Mouse (Mus musculus): ENCODE data around the gene Scn8a.
"Not testable (repeated sequence)": the region's sequence is repeated elsewhere in the genome, so short reads cannot be mapped to it uniquely, and the experiment has no call there.

Scn8a gene

GRCm38 (mm10) chr15:100869558-100869957 lies at the start of gene Scn8a:
Scn8a (plus strand) TSS chr15:100869858.
- DNase-seq (ENCODE audit: low spot score in 2 of 2) = no peak

GRCm38 (mm10) chr15:100821824-100822223 lies 47.8 kb upstream of the Scn8a start:
- no peak for DNase-seq (ENCODE audit: low spot score in 2 of 2)

- not testable (repeated sequence) for DNase-seq (ENCODE audit: low spot score in 2 of 2)
Observed at GRCm38 (mm10) chr15:100822370-100822769, 47.3 kb upstream of the Scn8a start.

GRCm38 (mm10) chr15:100825249-100825856 lies 44.3 kb upstream of the Scn8a start:
- DNase-seq (ENCODE audit: low spot score in 2 of 2) = no peak

GRCm38 (mm10) chr15:100826076-100826475 lies 43.6 kb upstream of the Scn8a start:
- DNase-seq (ENCODE audit: low spot score in 2 of 2) = no peak

GRCm38 (mm10) chr15:100829775-100830174 lies 39.9 kb upstream of the Scn8a start:
- no peak for DNase-seq (ENCODE audit: low spot score in 2 of 2)

GRCm38 (mm10) chr15:100830682-100831081 lies 39.0 kb upstream of the Scn8a start:
- no peak for DNase-seq (ENCODE audit: low spot score in 2 of 2)

- no peak for DNase-seq (ENCODE audit: low spot score in 2 of 2)
Observed at GRCm38 (mm10) chr15:100832144-100832543, 37.5 kb upstream of the Scn8a start.

- no peak for DNase-seq (ENCODE audit: low spot score in 2 of 2)
Observed at GRCm38 (mm10) chr15:100832784-100833183, 36.9 kb upstream of the Scn8a start.

- DNase-seq (ENCODE audit: low spot score in 2 of 2) = no peak
Observed at GRCm38 (mm10) chr15:100836729-100837128, 32.9 kb upstream of the Scn8a start.

- DNase-seq (ENCODE audit: low spot score in 2 of 2) = peak; percentile 7 to 15
Observed at GRCm38 (mm10) chr15:100838607-100839207, 31.0 kb upstream of the Scn8a start.

- DNase-seq (ENCODE audit: low spot score in 2 of 2) = no peak
Observed at GRCm38 (mm10) chr15:100844336-100844735, 25.3 kb upstream of the Scn8a start.

GRCm38 (mm10) chr15:100845049-100845879 lies 24.4 kb upstream of the Scn8a start:
- peak; percentile 39 to 49 for DNase-seq (ENCODE audit: low spot score in 2 of 2)

GRCm38 (mm10) chr15:100847193-100847592 lies 22.5 kb upstream of the Scn8a start:
- DNase-seq (ENCODE audit: low spot score in 2 of 2) = no peak

- DNase-seq (ENCODE audit: low spot score in 2 of 2) = no peak
Observed at GRCm38 (mm10) chr15:100857586-100857985, 12.1 kb upstream of the Scn8a start.

GRCm38 (mm10) chr15:100860856-100861255 lies 8.8 kb upstream of the Scn8a start:
- DNase-seq (ENCODE audit: low spot score in 2 of 2) = no peak

- no peak for DNase-seq (ENCODE audit: low spot score in 2 of 2)
Observed at GRCm38 (mm10) chr15:100865556-100865955, 4.1 kb upstream of the Scn8a start.

GRCm38 (mm10) chr15:100870001-100870774 lies 530 bp downstream of the Scn8a start:
- DNase-seq (ENCODE audit: low spot score in 2 of 2) = peak in 1 of 2 experiments; percentile 8

- DNase-seq (ENCODE audit: low spot score in 2 of 2) = no peak
Observed at GRCm38 (mm10) chr15:100870775-100871106, 1.1 kb downstream of the Scn8a start.

- DNase-seq (ENCODE audit: low spot score in 2 of 2) = no peak
Observed at GRCm38 (mm10) chr15:100871107-100872011, 1.7 kb downstream of the Scn8a start.

GRCm38 (mm10) chr15:100873155-100873554 lies 3.5 kb downstream of the Scn8a start:
- peak in 1 of 2 experiments; percentile 19 for DNase-seq (ENCODE audit: low spot score in 2 of 2)
